Mouse (Mus musculus) heart, embryonic 12.5 days (tissue): ENCODE results near the gene Ehbp1l1. TPM values are rescaled to one million over a fixed set of nuclear protein-coding genes. Genes with fewer than 3 reads are reported as not detected.

Experiments used
- ATAC-seq: fragments of 200-750 bp; cut with Nextera tagmentation; 2 replicates; pipeline ENCODE4 v1.8.0; 2017; ENCODE audit warnings: moderate TSS enrichment, moderate library complexity; ENCODE audit not compliant: insufficient number of reproducible peaks, low FRiP score
- H3K27ac ChIP-seq: fragments of 300-500 bp; sonication (generic); 2 replicates; pipeline ENCODE4 v1.5.1; 2016; ENCODE audit warnings: mild to moderate bottlenecking, moderate library complexity; ENCODE audit not compliant: poor library complexity, severe bottlenecking
- H3K27me3 ChIP-seq: fragments of 300-500 bp; sonication (generic); replicated peaks from 2 replicates; pipeline ENCODE4 v1.6.1; 2016; ENCODE audit warnings: mild to moderate bottlenecking, moderate library complexity
- H3K36me3 ChIP-seq: fragments of 300-500 bp; sonication (generic); 2 replicates; pipeline ENCODE4 v1.6.1; 2016; ENCODE audit warnings: mild to moderate bottlenecking, moderate library complexity
- H3K4me1 ChIP-seq: fragments of 300-500 bp; sonication (generic); replicated peaks from 2 replicates; pipeline ENCODE4 v1.6.1; 2016; ENCODE audit warnings: mild to moderate bottlenecking
- H3K4me2 ChIP-seq: fragments of 300-500 bp; sonication (generic); 2 replicates; pipeline ENCODE4 v1.6.1; 2016; ENCODE audit warnings: mild to moderate bottlenecking, moderate library complexity
- H3K4me3 ChIP-seq: fragments of 300-500 bp; sonication (generic); 2 replicates; pipeline ENCODE4 v1.5.1; 2016; ENCODE audit warnings: mild to moderate bottlenecking
- H3K9ac ChIP-seq: fragments of 300-500 bp; sonication (generic); 2 replicates; pipeline ENCODE4 v1.6.1; 2016; ENCODE audit warnings: mild to moderate bottlenecking, moderate library complexity
- H3K9me3 ChIP-seq: fragments of 300-500 bp; sonication (generic); replicated peaks from 2 replicates; pipeline ENCODE4 v1.6.1; 2016; ENCODE audit warnings: mild to moderate bottlenecking, moderate library complexity
- WGBS: fragments of 180-500 bp; shearing (Covaris S2); methylation state at CpG from one replicate; pipeline ENCODE4 v1.1.7; 2016; 5-methylcytosine and 5-hydroxymethylcytosine counted together
- microRNA-seq: library from miRNA; unstranded; fragments of <30 nt; microRNA quantifications from one replicate; pipeline ENCODE4, GENCODE M21; 2017
- polyA plus RNA-seq: library from polyadenylated mRNA; unstranded; fragments of >200 nt; fragmentation: Nextera tagmentation; extraction: Ambion mirVana; gene quantifications from 2 replicates; pipeline ENCODE4 v1.2.1, GENCODE M21; 2016

The Ehbp1l1 gene
- polyA plus RNA-seq, 1 experiment from 2014 or later = 123 TPM

GRCm38 (mm10) chr19:5665465-5665864 is 60.7 kb downstream of the Ehbp1l1 start:
- Histone ChIP-seq H3K27ac (no peak overlapping the region), H3K4me3 (no peak overlapping the region), H3K27me3 (no peaks in the 10 kb centered on the region), H3K4me2 (no peak overlapping the region), H3K4me1 (peaks cover 43% of the 10 kb centered on the region), H3K9me3 (no peaks in the 10 kb centered on the region), H3K36me3 (peaks cover 65% of the 10 kb centered on the region), H3K9ac (0 out of 2 replicates have a peak overlapping the region, but pooled peaks have one; percentile 10)
- WGBS = 71% methylated on average over 15 of the region's 15 CpGs
- peak; percentile 67 for ATAC-seq

- ATAC-seq = no peak
- Histone ChIP-seq H3K27me3 (no peaks in the 10 kb centered on the region), H3K36me3 (peaks cover 65% of the 10 kb centered on the region), H3K4me3 (no peak overlapping the region), H3K4me2 (no peak overlapping the region), H3K9me3 (no peaks in the 10 kb centered on the region), H3K4me1 (peaks cover 47% of the 10 kb centered on the region), H3K27ac (no peak overlapping the region), H3K9ac (no peak overlapping the region)
- WGBS = 90% methylated on average over 10 of the region's 10 CpGs
Measured at GRCm38 (mm10) chr19:5664669-5665257, 61.4 kb downstream of the Ehbp1l1 start.

- Histone ChIP-seq H3K27ac (peak within 1 kb of the TSS; percentile 78), H3K27me3 (no peaks in the 10 kb centered on the region), H3K36me3 (peaks cover 62% of the 10 kb centered on the region), H3K4me2 (peak within 1 kb of the TSS; percentile 72), H3K4me1 (peaks cover 47% of the 10 kb centered on the region), H3K4me3 (peak within 1 kb of the TSS; percentile 55), H3K9me3 (no peaks in the 10 kb centered on the region), H3K9ac (peak within 1 kb of the TSS; percentile 79)
- peak; percentile 93 for ATAC-seq
- 1% methylated on average over 32 of the region's 32 CpGs for WGBS
Measured at GRCm38 (mm10) chr19:5662981-5663913, 62.9 kb downstream of the Ehbp1l1 start, which contains the start of gene Sipa1. Sipa1 (minus strand) TSS chr19:5663707.

GRCm38 (mm10) chr19:5662310-5662709 is 63.8 kb downstream of the Ehbp1l1 start:
- WGBS = 78% methylated on average over 8 of the region's 8 CpGs

GRCm38 (mm10) chr19:5660942-5661751 is 65.0 kb downstream of the Ehbp1l1 start:
- WGBS = 68% methylated on average over 16 of the region's 16 CpGs
- H3K27ac ChIP-seq = peak overlapping the region; percentile 50
- peaks cover 47% of the 10 kb centered on the region for H3K4me1 ChIP-seq
- peaks cover 6% of the 10 kb centered on the region for H3K27me3 ChIP-seq
- H3K9ac ChIP-seq = peak overlapping the region; percentile 40; the same call in 1 of the 2 replicates
- H3K4me2 ChIP-seq = peak overlapping the region; percentile 72
- peaks cover 57% of the 10 kb centered on the region for H3K36me3 ChIP-seq
- H3K4me3 ChIP-seq = peak overlapping the region; percentile 18
- ATAC-seq = no peak
- no peaks in the 10 kb centered on the region for H3K9me3 ChIP-seq

More at GRCm38 (mm10) chr19:5662310-5662709, 63.8 kb downstream of the Ehbp1l1 start:
- Histone ChIP-seq H3K4me3 (peak overlapping the region; percentile 55), H3K4me1 (peaks cover 47% of the 10 kb centered on the region), H3K36me3 (peaks cover 60% of the 10 kb centered on the region), H3K27ac (peak overlapping the region; percentile 78), H3K9me3 (no peaks in the 10 kb centered on the region), H3K27me3 (no peaks in the 10 kb centered on the region), H3K9ac (peak overlapping the region; percentile 79), H3K4me2 (peak overlapping the region; percentile 72)
- ATAC-seq = no peak

Small RNA genes lying within 50 kb of the gene (microRNA-seq; reads per million reads assigned to microRNA genes)
- not detected for gene Mir6987

Other genes with a start within 250 kb of the Ehbp1l1 start
- 33.2 and 37.6 TPM in 2 replicates for gene Mus81, start 237.9 kb downstream of the Ehbp1l1 start, polyA plus RNA-seq
- gene Cfl1, start 235.9 kb downstream of the Ehbp1l1 start, polyA plus RNA-seq = 1,913 and 1,997 TPM in 2 replicates
- gene 1700020D05Rik, start 222.5 kb downstream of the Ehbp1l1 start, polyA plus RNA-seq = 0.23 and 0.24 TPM in 2 replicates
- 16.3 and 16.9 TPM in 2 replicates for gene Snx32, start 215.8 kb downstream of the Ehbp1l1 start, polyA plus RNA-seq
- gene Ovol1, start 165.7 kb downstream of the Ehbp1l1 start, polyA plus RNA-seq = not detected in 2 replicates
- gene Ap5b1, start 158.3 kb downstream of the Ehbp1l1 start, polyA plus RNA-seq = 2.2 and 2.5 TPM in 2 replicates
- gene Rnaseh2c, start 124.4 kb downstream of the Ehbp1l1 start, polyA plus RNA-seq = 102 and 110 TPM in 2 replicates
- gene Kat5, start 116.1 kb downstream of the Ehbp1l1 start, polyA plus RNA-seq = 31.5 and 36.1 TPM in 2 replicates
- 41.3 and 42.5 TPM in 2 replicates for gene Rela, start 88.8 kb downstream of the Ehbp1l1 start, polyA plus RNA-seq
- 25.5 and 28.1 TPM in 2 replicates for gene Sipa1, start 62.6 kb downstream of the Ehbp1l1 start, polyA plus RNA-seq
- gene Map3k11, start 37.6 kb downstream of the Ehbp1l1 start, polyA plus RNA-seq = 30.6 and 32.8 TPM in 2 replicates
- gene Pcnx3, start 37.4 kb downstream of the Ehbp1l1 start, polyA plus RNA-seq = 22.0 and 22.3 TPM in 2 replicates
- 0.17 TPM in 1 of 2 replicates, not detected in the other for gene Kcnk7, start 21.9 kb downstream of the Ehbp1l1 start, polyA plus RNA-seq
- gene Fam89b, start 3.3 kb upstream of the Ehbp1l1 start, polyA plus RNA-seq = 78.9 and 81.3 TPM in 2 replicates
- gene Ltbp3, start 14.6 kb upstream of the Ehbp1l1 start, polyA plus RNA-seq = 24.3 and 27.7 TPM in 2 replicates
- 68.1 and 68.9 TPM in 2 replicates for gene Scyl1, start 45.1 kb upstream of the Ehbp1l1 start, polyA plus RNA-seq
- gene Frmd8, start 149.0 kb upstream of the Ehbp1l1 start, polyA plus RNA-seq = 33.7 and 34.2 TPM in 2 replicates
- 3.5 and 3.9 TPM in 2 replicates for gene Slc25a45, start 151.5 kb upstream of the Ehbp1l1 start, polyA plus RNA-seq
- gene Tigd3, start 167.8 kb upstream of the Ehbp1l1 start, polyA plus RNA-seq = 1.5 and 1.9 TPM in 2 replicates
- gene Dpf2, start 186.7 kb upstream of the Ehbp1l1 start, polyA plus RNA-seq = 111 and 118 TPM in 2 replicates
- gene Cdc42ep2, start 198.5 kb upstream of the Ehbp1l1 start, polyA plus RNA-seq = 6.5 and 7.3 TPM in 2 replicates
- 49.3 and 51.1 TPM in 2 replicates for gene Pola2, start 237.9 kb upstream of the Ehbp1l1 start, polyA plus RNA-seq